Mouse (Mus musculus): Measurements from ENCODE around the gene Ear10.
"Not testable (repeated sequence)": the region's sequence is repeated elsewhere in the genome, so short reads cannot be mapped to it uniquely, and the experiment has no call there.

GRCm38 (mm10) chr14:43925404-43925950 is 2.1 kb upstream of the Ear10 start:
- TF ChIP-seq CTCF (IDR thresholded peaks at IDR 0.05; ENCODE audit: control insufficient read depth, insufficient read depth, low read length); POLR2A (IDR thresholded peaks at IDR 0.05; ENCODE audit: borderline replicate concordance, control insufficient read depth, low read depth, low read length): not testable (repeated sequence)

All from bone marrow, adult 2 months (tissue).